Mouse (Mus musculus) heart, adult 9 months (tissue): ENCODE measurements around the gene Olfr1512.
"Not testable (repeated sequence)": the region's sequence is repeated elsewhere in the genome, so short reads cannot be mapped to it uniquely, and the experiment has no call there.

ENCODE experiments used
- DNase-seq, 2 experiments: peaks; one replicate each; pipeline ENCODE4 v3.0.0; 2022; ENCODE audit warnings: low spot score in 2 of 2

Gene Olfr1512

GRCm38 (mm10) chr14:52379068-52379467 is at the start of gene Olfr1512:
TSS of gene Olfr1512 (minus strand) at chr14:52379168.
- DNase-seq: no peak

GRCm38 (mm10) chr14:52427686-52428085 is 48.7 kb upstream of the Olfr1512 start:
- no peak for DNase-seq

- no peak for DNase-seq
These were observed 35.3 kb upstream of the Olfr1512 start, which contains the start of gene Olfr1510 for GRCm38 (mm10) chr14:52414273-52414672. TSS of gene Olfr1510 (minus strand) at chr14:52414373.

GRCm38 (mm10) chr14:52410142-52410919 is 31.4 kb upstream of the Olfr1512 start:
- not testable (repeated sequence) for DNase-seq

GRCm38 (mm10) chr14:52397279-52397678 is 18.3 kb upstream of the Olfr1512 start, which contains the start of gene Olfr1511:
TSS of gene Olfr1511 (minus strand) at chr14:52397379.
- DNase-seq: no peak

- DNase-seq: not testable (repeated sequence)
These were observed 11.3 kb upstream of the Olfr1512 start for GRCm38 (mm10) chr14:52390084-52390848.

- DNase-seq: no peak
These were observed 10.2 kb downstream of the Olfr1512 start for GRCm38 (mm10) chr14:52368741-52369140.

GRCm38 (mm10) chr14:52356308-52356707 is 22.7 kb downstream of the Olfr1512 start, which contains the start of gene Olfr1513:
TSS of gene Olfr1513 (minus strand) at chr14:52356408.
- no peak for DNase-seq

GRCm38 (mm10) chr14:52339512-52339852 is 39.5 kb downstream of the Olfr1512 start:
- no peak for DNase-seq

- peak; percentile 19 to 63 for DNase-seq
These were observed 40.0 kb downstream of the Olfr1512 start for GRCm38 (mm10) chr14:52338751-52339511.

GRCm38 (mm10) chr14:52332171-52332570 is 46.8 kb downstream of the Olfr1512 start:
- DNase-seq: no peak

- no peak for DNase-seq
These were observed 47.8 kb downstream of the Olfr1512 start for GRCm38 (mm10) chr14:52331069-52331750.

- no peak for DNase-seq
These were observed 50.8 kb downstream of the Olfr1512 start, which contains the start of gene Sall2 for GRCm38 (mm10) chr14:52327910-52328812. TSS of gene Sall2 (minus strand) at chr14:52328762.

GRCm38 (mm10) chr14:52327375-52327901 is 51.5 kb downstream of the Olfr1512 start:
- no peak for DNase-seq

GRCm38 (mm10) chr14:52325890-52326289 is 53.1 kb downstream of the Olfr1512 start:
- DNase-seq: no peak
